Mouse (Mus musculus): ENCODE data around the gene Pabpn1. TPM values are rescaled to one million over a fixed set of nuclear protein-coding genes. Genes with fewer than 3 reads are reported as not detected.

Pabpn1 gene
- 68.9 TPM for polyA plus RNA-seq (2015; fragmentation: Illumina TruSeq; extraction: RNeasy Lipid Tissue Mini Kit (QIAGEN cat#74804); ENCODE audit: insufficient read depth, low read depth, low replicate concordance)

GRCm38 (mm10) chr14:54892200-54892599, at the start of gene Pabpn1:
Pabpn1 (plus strand) TSS chr14:54892500.

GRCm38 (mm10) chr14:54870861-54871260, 21.4 kb upstream of the Pabpn1 start, which contains the start of gene Homez:
Homez (minus strand) TSS chr14:54870961.

GRCm38 (mm10) chr14:54877048-54877715, 15.1 kb upstream of the Pabpn1 start, which contains the start of gene Ppp1r3e:
Ppp1r3e (minus strand) TSS chr14:54877550.

GRCm38 (mm10) chr14:54883154-54884021, 8.9 kb upstream of the Pabpn1 start, which contains the start of the genes Bcl2l2 and Gm20521:
Bcl2l2 (plus strand) TSS chr14:54883377.
Gm20521 (plus strand) TSS chr14:54883441.

GRCm38 (mm10) chr14:54912886-54913285, 20.6 kb downstream of the Pabpn1 start, which contains the start of gene Slc22a17:
Slc22a17 (minus strand) TSS chr14:54913132.

GRCm38 (mm10) chr14:54925349-54926342, 33.3 kb downstream of the Pabpn1 start, which contains the start of gene Efs:
Efs (minus strand) TSS chr14:54926126.

GRCm38 (mm10) chr14:54932645-54933150, 40.4 kb downstream of the Pabpn1 start, which contains the start of gene Il25:
Il25 (plus strand) TSS chr14:54932695.

GRCm38 (mm10) chr14:54935904-54936830, 43.9 kb downstream of the Pabpn1 start, which contains the start of gene Cmtm5:
Cmtm5 (plus strand) TSS chr14:54936261.

Other genes with a start within 250 kb of the Pabpn1 start
- 8.7 TPM for gene 1700123O20Rik, start 206.3 kb upstream of the Pabpn1 start, polyA plus RNA-seq (2015; fragmentation: Illumina TruSeq; extraction: RNeasy Lipid Tissue Mini Kit (QIAGEN cat#74804); ENCODE audit: insufficient read depth, low read depth, low replicate concordance)
- 44.3 TPM for gene Acin1, start 205.6 kb upstream of the Pabpn1 start, polyA plus RNA-seq (2015; fragmentation: Illumina TruSeq; extraction: RNeasy Lipid Tissue Mini Kit (QIAGEN cat#74804); ENCODE audit: insufficient read depth, low read depth, low replicate concordance)
- not detected for gene Gm29776, start 193.7 kb upstream of the Pabpn1 start, polyA plus RNA-seq (2015; fragmentation: Illumina TruSeq; extraction: RNeasy Lipid Tissue Mini Kit (QIAGEN cat#74804); ENCODE audit: insufficient read depth, low read depth, low replicate concordance)
- not detected for gene Cebpe, start 180.3 kb upstream of the Pabpn1 start, polyA plus RNA-seq (2015; fragmentation: Illumina TruSeq; extraction: RNeasy Lipid Tissue Mini Kit (QIAGEN cat#74804); ENCODE audit: insufficient read depth, low read depth, low replicate concordance)
- 30.4 TPM for gene Slc7a8, start 110.6 kb upstream of the Pabpn1 start, polyA plus RNA-seq (2015; fragmentation: Illumina TruSeq; extraction: RNeasy Lipid Tissue Mini Kit (QIAGEN cat#74804); ENCODE audit: insufficient read depth, low read depth, low replicate concordance)
- gene Rnf212b, start 78.4 kb upstream of the Pabpn1 start, polyA plus RNA-seq (2015; fragmentation: Illumina TruSeq; extraction: RNeasy Lipid Tissue Mini Kit (QIAGEN cat#74804); ENCODE audit: insufficient read depth, low read depth, low replicate concordance), result not detected
- 2.0 TPM for gene Homez, start 21.5 kb upstream of the Pabpn1 start, polyA plus RNA-seq (2015; fragmentation: Illumina TruSeq; extraction: RNeasy Lipid Tissue Mini Kit (QIAGEN cat#74804); ENCODE audit: insufficient read depth, low read depth, low replicate concordance)
- gene Ppp1r3e, start 14.9 kb upstream of the Pabpn1 start, polyA plus RNA-seq (2015; fragmentation: Illumina TruSeq; extraction: RNeasy Lipid Tissue Mini Kit (QIAGEN cat#74804); ENCODE audit: insufficient read depth, low read depth, low replicate concordance), result 5.1 TPM
- gene Bcl2l2, start 9.1 kb upstream of the Pabpn1 start, polyA plus RNA-seq (2015; fragmentation: Illumina TruSeq; extraction: RNeasy Lipid Tissue Mini Kit (QIAGEN cat#74804); ENCODE audit: insufficient read depth, low read depth, low replicate concordance), result 10.9 TPM
- not detected for gene Gm20521, start 9.1 kb upstream of the Pabpn1 start, polyA plus RNA-seq (2015; fragmentation: Illumina TruSeq; extraction: RNeasy Lipid Tissue Mini Kit (QIAGEN cat#74804); ENCODE audit: insufficient read depth, low read depth, low replicate concordance)
- 21.4 TPM for gene Slc22a17, start 20.6 kb downstream of the Pabpn1 start, polyA plus RNA-seq (2015; fragmentation: Illumina TruSeq; extraction: RNeasy Lipid Tissue Mini Kit (QIAGEN cat#74804); ENCODE audit: insufficient read depth, low read depth, low replicate concordance)
- 2.7 TPM for gene Efs, start 33.6 kb downstream of the Pabpn1 start, polyA plus RNA-seq (2015; fragmentation: Illumina TruSeq; extraction: RNeasy Lipid Tissue Mini Kit (QIAGEN cat#74804); ENCODE audit: insufficient read depth, low read depth, low replicate concordance)
- gene Il25, start 40.2 kb downstream of the Pabpn1 start, polyA plus RNA-seq (2015; fragmentation: Illumina TruSeq; extraction: RNeasy Lipid Tissue Mini Kit (QIAGEN cat#74804); ENCODE audit: insufficient read depth, low read depth, low replicate concordance), result not detected
- 1.1 TPM for gene Cmtm5, start 43.8 kb downstream of the Pabpn1 start, polyA plus RNA-seq (2015; fragmentation: Illumina TruSeq; extraction: RNeasy Lipid Tissue Mini Kit (QIAGEN cat#74804); ENCODE audit: insufficient read depth, low read depth, low replicate concordance)
- 1.1 TPM for gene Myh6, start 74.4 kb downstream of the Pabpn1 start, polyA plus RNA-seq (2015; fragmentation: Illumina TruSeq; extraction: RNeasy Lipid Tissue Mini Kit (QIAGEN cat#74804); ENCODE audit: insufficient read depth, low read depth, low replicate concordance)
- gene Gm17428, start 84.4 kb downstream of the Pabpn1 start, polyA plus RNA-seq (2015; fragmentation: Illumina TruSeq; extraction: RNeasy Lipid Tissue Mini Kit (QIAGEN cat#74804); ENCODE audit: insufficient read depth, low read depth, low replicate concordance), result not detected
- gene Myh7, start 102.1 kb downstream of the Pabpn1 start, polyA plus RNA-seq (2015; fragmentation: Illumina TruSeq; extraction: RNeasy Lipid Tissue Mini Kit (QIAGEN cat#74804); ENCODE audit: insufficient read depth, low read depth, low replicate concordance), result not detected
- 11.8 TPM for gene Ngdn, start 123.0 kb downstream of the Pabpn1 start, polyA plus RNA-seq (2015; fragmentation: Illumina TruSeq; extraction: RNeasy Lipid Tissue Mini Kit (QIAGEN cat#74804); ENCODE audit: insufficient read depth, low read depth, low replicate concordance)
- 2.1 TPM for gene Zfhx2, start 199.8 kb downstream of the Pabpn1 start, polyA plus RNA-seq (2015; fragmentation: Illumina TruSeq; extraction: RNeasy Lipid Tissue Mini Kit (QIAGEN cat#74804); ENCODE audit: insufficient read depth, low read depth, low replicate concordance)
- 4.2 TPM for gene Thtpa, start 202.3 kb downstream of the Pabpn1 start, polyA plus RNA-seq (2015; fragmentation: Illumina TruSeq; extraction: RNeasy Lipid Tissue Mini Kit (QIAGEN cat#74804); ENCODE audit: insufficient read depth, low read depth, low replicate concordance)
- 24.3 TPM for gene Ap1g2, start 214.1 kb downstream of the Pabpn1 start, polyA plus RNA-seq (2015; fragmentation: Illumina TruSeq; extraction: RNeasy Lipid Tissue Mini Kit (QIAGEN cat#74804); ENCODE audit: insufficient read depth, low read depth, low replicate concordance)
- gene Jph4, start 224.4 kb downstream of the Pabpn1 start, polyA plus RNA-seq (2015; fragmentation: Illumina TruSeq; extraction: RNeasy Lipid Tissue Mini Kit (QIAGEN cat#74804); ENCODE audit: insufficient read depth, low read depth, low replicate concordance), result 0.72 TPM